Mouse (Mus musculus) heart, postnatal 4 days (tissue): ENCODE results near the gene Asap3. TPM values are rescaled to one million over a fixed set of nuclear protein-coding genes. Genes with fewer than 3 reads are reported as not detected.
A peak's percentile ranks its signal among the peaks of the same experiment; 100 is the strongest.

Source experiments
- DNase-seq: peaks from one replicate; pipeline ENCODE4 v3.0.0; 2021
- total RNA-seq, 2 experiments: library from RNA; stranded (reverse); gene quantifications; 2 replicates each; pipeline ENCODE4 v1.2.3; 2021

Asap3 gene
- total RNA-seq, 2 experiments from 2014 or later, result 3.3 to 3.7 TPM

DNA sequence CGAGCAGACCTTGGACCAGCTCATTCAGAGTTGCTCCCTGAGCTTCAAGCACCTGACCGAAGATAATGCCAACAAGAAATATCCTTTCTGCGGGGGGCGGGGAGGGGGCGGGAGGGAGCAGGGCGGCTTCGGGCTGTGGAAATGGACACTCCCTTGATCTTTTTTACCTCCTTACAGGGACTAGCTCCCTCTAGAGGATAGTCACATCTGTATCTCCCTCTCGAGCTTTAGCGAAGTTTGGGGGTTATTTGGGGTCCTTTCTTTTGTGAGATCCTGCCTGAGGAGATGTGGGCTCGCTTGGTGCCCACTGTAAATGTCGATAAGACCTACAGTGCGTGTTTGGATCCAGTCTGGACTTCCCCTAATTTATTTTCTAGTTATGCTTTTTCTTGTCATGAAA, 24.8 kb upstream of the Asap3 start:
- no peak for DNase-seq

DNA sequence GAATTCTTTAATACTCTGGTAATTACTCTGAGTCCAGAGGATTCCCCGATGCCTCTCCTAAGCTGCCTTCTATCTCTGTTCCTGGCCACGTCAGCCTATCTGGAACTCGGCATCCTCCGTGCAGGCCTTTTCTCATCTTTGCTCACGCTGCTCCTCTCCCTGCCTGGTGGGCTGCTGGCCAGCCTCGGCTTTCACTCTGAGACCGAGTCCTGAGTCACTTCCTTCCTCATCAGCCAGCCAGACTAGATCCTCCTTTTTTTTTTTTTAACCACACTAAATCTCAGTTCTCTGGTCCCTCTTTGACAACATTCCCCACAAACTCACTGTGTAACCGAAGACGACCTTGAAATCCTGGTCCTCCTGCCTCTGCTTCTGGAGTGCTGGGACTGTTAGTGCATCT, 20.8 kb upstream of the Asap3 start:
- DNase-seq, result peak; percentile 79

DNA sequence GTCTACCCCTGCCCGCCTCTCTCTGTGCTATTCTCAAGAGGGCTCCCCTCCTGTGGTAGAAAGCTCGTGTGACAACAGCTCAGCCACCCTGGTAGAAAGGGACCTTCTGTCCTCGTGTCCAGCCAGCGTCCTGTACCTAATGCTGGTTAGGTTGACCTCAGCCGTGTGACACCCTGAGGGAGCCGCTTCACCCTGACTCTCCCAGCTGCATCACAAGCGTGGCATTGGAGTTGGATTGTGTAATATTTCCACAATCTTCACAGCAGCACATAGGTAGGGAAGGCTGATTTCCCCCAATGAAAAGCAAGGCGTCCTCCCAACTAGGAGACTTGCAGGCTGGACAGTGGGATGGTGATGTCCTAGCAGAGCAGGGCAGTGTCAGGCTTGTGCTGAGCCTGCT, 19.9 kb upstream of the Asap3 start:
- DNase-seq, result no peak

DNA sequence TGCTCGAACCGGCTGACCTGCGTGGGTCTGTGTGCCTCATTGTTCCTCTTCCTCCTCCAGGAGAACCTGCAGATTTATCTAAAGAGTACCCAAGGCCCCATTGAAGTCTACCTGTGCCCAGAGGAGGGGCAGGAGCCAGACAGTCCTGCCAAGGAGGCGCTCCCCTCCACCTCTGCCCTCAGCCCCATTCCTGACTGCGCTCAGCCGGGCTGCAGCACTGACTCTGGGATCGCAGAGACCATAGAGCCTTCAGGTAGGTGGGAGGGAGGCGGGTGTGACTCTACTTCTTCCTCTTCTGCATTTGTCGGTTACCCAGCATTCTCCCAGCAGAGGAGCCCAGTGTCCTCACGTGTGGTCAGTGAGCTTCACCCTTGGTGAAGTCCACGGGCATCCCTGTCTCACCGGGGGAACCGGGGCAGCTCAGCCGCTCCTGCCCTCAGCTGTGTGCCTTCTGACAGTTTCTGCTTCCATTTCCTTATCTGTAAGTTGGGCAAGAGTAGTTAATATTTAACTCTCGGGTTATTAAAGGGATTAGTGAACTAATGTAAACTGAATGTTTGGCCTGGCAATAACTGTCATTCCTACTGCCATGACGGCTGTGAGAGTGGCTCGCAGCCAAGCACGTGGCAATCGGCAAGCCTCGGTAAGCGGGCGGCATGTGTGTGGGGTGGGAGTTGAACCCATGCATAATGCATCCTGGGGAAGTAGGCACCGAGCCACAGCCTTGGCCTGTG, 19.3 kb upstream of the Asap3 start:
- DNase-seq, result no peak

DNA sequence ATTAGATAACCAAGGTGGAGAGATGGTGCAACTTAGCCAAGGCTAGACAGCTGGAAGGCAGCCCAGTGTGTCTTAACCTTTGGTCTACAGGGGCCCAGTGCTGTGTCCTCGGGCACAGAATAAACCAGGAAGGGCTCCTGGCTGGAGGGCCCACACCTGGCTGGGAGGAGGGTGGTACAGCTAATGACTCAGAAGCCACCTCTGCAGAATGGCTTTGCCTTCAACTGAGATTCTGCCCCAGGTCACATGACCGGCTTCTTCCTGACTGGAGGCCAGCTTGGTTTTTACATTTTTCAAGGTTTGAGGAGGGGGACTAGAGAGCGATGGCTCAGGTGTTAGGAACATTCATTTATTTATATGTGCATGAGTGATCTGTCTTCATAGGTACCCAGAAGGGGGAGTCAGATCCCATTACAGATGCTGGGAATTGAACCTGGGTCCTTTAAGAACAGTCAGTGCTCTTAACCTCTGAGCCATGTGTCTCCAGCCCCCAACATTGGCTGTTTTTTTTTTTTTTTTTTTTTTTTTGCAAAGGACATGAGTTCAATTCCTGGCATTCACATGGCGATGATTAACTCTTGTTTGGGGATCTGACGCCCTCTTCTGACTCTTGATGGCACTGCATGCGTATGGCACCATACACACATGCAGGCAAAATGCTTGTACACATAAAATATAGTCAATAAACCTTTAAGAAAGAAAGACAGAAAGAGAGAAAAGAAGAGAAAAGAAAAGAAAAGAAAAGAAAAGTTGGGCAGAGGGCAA, 17.0 kb upstream of the Asap3 start:
- no peak for DNase-seq

DNA sequence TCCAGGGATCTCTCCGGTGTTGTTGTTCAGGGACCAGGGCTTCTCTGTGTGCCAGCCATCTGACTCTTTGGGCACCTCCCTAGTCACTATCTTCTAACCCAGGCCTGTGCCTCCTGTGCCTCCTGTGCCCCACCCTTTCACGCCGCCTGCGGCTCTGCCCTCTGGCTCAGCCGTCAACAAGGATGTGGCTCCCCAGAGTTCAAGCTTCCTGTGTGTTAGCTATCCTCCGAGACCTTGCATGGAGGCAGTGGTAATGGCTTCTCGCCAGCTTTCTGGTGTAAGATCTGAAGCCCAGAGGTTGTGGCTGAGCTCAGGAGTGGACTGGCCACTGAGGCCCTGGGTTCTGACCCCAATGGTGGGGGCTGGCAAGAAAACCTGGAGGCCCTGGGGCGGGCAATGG, 16.3 kb upstream of the Asap3 start:
- no peak for DNase-seq

DNA sequence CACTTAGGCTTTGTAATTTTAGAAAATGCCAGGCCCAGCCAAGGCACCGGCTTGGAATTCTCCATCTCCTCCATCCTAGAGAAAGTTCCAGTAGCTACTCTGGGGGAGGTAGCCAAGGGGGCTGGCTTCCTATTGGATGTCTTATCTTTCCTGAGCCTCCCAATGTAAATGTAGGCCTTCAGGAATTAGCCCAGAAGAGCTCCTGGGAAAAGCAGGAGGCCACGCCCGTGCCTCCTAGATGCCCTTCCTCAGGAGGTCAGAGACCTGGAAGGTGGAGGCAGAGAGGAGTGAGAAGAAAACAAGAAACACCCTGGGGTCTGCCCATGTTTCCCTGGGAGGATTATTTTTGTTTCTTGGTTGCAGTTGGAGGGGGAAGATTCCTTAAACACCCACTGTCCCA, 12.6 kb upstream of the Asap3 start:
- DNase-seq, result no peak

DNA sequence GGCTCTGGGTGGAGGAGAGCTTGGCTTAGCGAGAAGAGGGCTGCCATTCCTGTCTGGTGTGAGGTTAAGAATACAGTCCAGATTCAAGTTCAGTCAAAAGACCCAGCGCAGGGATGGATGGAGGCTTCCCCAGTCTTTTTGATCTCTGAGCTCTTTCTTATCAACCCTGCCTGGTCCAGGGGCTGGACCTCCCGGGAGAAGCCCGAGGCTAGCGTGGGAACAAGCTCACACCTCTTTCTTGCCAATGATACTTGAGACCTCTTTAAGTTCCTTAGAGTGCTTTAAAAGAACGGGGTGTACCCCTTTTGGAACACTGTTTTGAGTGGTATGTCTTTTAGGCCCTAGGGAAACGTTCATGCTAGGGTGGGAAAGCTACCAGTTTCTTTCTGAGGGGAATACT, 11.1 kb upstream of the Asap3 start:
- no peak for DNase-seq

DNA sequence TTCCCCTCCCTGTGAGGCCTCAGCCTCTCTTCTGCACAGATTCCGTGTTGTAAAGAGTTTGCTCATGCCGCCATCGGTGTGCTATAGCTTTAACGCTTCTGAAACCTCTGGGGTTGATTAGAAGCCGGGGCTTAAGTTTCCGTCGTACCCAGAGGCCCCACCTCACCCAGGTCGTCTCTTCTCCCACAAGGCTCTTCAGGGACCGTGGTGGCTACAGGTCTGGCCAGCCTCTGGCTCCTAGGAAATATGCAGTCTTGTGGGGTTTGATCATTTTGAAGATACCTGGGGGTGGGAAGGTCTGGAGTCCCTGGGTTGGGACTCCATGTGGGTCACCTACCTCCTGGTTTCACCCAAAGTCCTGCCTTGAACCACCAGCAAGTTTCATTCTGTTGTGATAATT, 10.5 kb upstream of the Asap3 start:
- no peak for DNase-seq

DNA sequence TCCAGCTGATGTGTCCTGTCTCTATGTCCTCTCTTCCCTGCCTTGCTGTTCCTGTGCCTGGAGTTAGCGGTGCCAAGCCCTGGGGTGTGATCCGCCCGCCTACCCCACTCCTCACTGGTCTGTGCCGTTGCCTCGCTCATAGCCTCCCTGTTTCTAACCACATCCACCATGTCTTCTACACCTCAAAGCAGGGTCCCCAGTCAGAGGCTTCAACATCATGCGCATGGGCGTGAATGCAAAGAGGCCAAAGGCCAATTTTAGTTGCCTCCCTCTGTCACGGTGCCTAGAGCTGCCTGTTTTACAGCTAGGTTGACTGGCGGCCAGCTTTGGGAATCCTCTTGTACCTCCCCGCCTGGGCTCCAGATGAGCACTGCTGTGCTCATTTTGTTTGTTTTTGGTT, 10.0 kb upstream of the Asap3 start:
- no peak for DNase-seq

DNA sequence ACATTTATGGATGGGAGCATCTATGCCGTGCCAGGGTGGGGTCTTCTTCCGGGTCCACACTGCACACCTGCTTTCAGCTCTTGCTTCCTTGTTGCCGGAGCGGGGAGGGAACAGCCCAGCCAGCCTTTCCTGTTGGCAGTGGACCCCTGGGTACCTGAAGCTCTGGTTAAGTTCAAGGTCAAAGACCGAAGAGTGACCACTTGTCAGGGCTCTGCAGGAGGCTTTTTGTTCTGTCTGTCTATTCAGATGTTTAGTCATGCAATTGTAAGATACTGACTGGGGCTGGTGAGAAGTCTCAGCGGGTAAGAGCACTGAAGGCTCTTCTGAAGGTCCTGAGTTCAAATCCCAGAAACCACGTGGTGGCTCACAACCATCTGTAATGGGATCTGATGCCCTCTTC, 7.3 kb upstream of the Asap3 start:
- DNase-seq, result no peak

DNA sequence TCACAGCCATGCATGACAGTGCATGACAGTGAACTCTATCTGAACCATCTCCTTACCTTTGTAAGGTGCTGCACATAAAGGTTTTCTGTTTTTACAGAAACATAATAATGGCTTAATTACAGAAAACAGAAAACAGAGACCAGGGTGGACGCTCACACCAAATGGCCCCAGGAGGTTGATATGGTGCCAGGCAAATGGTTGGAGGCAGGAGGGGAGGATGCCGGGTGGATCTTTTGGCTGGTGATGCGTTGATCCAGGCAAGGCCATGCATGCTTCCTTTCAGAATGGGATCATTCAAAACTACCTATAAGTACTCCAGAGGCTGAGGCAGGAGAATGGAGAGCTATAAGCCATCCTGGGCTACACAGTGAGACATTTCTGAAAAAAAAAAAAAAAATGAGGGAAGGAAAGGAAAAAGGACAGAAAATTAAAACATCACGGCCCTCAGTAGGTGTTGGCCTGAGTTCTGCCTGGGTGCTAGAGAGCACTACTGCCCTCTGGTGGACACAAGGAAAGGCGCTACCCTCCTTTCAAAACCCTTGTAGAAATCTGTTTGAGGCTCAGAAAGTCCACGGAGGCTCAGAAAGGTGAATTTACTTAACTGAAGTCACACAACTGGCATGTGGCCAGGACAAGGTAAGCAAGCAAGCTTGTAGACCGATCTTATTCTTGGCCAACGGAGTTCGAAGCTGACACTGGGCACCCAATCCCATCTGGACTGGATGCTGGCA, 6.4 kb upstream of the Asap3 start:
- peak; percentile 61 for DNase-seq

DNA sequence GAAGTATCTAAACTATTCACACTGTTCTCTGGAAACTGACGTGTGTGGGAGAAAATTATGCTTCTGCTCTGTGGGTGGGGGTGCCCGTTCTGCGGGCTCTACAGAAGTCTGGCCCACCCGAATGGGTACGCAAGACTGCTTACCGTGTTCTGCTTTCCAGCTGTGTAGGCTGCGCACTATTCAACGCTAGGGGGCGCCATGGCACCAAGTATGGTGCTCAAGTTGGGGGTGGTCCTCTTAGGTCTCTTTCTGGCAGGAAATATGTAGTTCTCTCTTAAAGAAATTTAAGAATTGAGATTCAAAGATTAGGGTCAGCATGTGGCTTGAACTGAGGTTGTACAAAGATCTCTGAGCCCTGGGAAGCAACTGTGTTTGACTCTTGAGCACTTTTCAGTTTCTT, 3.7 kb upstream of the Asap3 start:
- peak; percentile 87 for DNase-seq

DNA sequence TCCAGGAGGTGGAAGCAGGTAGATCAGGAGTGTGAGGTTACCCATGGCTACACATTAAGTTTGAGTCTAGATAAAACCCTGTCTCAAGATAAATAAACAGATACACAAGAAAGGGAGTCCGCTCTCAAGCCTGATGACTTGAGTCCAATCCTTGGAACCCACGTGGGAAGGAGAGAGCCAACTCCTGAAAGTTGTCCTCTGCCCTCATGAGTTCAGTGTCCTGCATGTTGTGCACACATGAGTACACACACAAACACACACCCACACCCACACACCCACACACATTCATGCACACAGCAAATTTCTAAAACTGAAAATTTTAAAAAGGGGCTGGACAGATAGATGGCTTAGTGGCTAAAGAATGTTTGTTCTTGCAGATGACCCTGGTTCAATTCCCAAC, 1.4 kb upstream of the Asap3 start:
- no peak for DNase-seq

DNA sequence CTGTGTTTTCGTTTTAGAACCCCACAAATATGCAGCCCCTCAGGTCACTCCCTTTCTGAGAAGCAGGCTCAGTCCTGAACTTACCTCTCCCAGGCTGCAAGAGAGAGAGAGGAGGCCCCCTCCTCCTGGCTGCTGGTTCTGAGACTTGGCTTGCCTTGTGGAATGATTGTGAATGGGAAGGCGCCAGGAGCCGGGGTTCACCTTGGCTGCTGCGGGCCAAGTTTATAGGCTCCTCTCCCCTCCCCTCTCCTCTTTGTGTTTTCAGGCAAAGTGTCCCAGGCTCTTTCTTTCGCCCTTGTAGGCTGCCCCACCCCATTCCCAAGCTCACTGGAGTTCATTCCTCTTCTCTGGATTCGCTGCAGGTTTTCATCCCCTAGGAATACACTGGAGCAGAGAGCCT, 778 bp downstream of the Asap3 start:
- peak; percentile 42 for DNase-seq

DNA sequence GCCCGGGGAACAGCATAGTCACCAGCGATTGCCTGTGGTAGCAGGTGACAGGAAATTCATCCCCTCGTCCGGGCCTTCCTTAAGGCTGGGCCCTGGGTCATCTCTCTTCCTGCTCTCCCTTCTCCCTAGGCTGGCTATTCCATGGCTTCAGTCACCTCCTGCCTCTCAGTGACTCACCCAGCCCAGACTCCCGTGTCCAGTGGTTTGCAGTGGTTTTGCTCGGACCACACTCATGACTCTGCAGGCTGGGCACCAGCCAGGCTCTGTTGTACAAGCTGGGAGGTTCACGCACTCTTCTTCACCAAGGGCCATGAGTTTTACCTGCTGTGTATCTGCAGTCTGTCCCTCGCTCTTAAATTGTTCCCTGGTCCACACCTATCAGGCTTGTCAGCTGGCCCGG, 4.8 kb downstream of the Asap3 start:
- no peak for DNase-seq

DNA sequence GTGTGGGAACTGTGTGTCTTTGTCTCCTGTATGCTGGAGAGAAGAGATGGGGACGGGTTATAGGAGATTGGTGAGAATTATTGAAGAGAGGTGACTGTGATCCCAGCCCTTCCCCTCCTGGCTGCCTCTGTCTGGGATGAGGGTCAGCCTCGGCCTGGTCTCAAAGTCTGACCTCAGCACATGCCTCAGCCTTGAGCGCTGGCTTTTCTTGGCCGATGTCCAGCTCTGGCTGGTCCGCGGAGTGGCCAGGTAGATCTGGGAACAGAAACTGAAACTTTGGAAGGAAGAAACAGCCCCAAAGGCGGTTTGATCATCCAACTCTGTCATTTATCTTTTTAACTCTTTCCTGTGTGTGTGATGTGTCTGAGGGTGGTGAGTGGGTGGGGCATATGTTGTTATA, 7.5 kb downstream of the Asap3 start:
- DNase-seq, result peak; percentile 36

DNA sequence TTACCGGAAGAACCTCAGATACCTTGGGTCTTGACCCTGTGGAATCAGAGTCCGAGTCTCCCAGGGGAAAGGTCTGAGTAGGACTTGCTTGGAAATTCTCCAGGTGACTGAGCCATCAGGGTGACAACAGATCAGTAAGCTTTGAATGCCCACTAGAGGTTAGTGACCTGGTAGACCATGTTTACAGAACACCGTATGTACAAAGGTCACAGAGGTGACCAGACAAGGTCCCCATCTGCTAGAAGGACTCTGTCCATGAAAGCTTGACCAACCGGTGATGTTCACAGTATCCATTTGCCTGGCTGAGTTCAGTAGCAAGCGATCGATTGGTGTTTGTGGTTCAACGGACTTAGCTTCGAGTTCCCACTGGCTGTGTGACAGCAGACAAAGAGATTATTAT, 8.7 kb downstream of the Asap3 start:
- DNase-seq, result no peak

DNA sequence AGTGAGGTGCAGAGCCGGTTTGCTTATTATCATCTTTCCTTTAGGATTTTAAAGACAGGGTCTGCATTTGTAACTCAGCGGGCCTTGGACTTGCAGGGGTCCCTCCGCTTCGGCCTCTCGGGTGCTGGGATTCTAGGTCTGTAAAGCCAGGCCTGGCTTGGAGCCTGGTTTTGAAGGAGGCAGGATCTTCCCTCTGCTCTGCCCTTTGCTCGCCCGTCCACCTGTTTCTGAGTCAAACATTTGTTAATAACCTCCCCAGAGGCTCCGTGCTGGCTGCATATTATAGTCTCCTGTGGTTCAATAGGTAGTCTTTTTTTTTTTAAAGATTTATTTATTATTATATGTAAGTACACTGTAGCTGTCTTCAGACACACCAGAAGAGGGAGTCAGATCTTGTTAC, 9.4 kb downstream of the Asap3 start:
- DNase-seq, result no peak

DNA sequence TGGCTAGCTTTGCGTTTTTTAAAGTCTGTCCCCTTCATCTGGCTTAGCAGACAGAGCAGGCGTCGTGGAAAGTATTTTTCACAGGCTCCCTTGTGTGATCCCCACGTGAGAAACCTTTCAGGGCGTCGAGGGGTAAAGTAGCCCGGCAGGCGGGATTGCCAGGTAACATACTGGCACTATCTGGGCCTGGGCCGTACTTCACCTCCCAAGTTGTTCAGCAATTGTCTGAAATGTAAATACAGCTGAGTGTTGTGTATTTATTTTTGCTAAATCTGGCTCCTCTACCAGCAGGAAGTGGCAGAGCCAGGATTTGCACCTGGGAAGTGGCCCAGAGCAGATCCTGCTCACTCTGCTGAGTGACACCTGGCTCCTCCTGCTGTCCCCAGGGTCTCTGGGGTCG, 10.9 kb downstream of the Asap3 start:
- no peak for DNase-seq

DNA sequence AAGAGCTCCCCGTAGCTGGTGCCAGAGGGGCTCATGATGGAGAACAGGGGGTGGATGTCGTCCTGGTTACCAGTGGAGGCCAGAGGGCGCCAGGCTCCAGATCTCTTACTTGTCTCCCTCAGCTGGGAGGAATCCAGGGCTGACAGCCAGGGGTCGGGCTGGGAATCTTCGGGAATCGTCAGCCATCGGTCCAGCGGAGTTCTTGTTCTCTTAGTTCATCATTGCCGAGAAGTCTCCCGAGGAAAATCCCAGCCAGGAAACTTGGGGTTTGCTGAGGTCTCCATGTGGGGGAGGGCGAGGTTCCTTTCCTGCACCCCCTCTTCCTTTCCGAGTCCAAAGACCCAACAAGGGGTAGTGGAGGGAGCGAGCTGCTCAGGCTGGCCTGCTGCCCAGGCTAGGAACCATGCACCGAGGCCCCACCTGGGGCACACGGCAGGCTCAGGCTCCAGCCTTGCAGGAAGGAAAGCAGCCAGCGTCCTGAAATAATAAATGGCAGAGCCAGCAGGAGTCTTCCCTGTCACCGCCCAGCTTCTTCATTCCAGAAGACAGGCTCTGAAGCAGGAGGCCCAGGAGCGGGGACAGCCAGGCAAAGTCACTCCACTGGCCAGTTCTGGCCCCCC, 12.5 kb downstream of the Asap3 start:
- peak; percentile 88 for DNase-seq

DNA sequence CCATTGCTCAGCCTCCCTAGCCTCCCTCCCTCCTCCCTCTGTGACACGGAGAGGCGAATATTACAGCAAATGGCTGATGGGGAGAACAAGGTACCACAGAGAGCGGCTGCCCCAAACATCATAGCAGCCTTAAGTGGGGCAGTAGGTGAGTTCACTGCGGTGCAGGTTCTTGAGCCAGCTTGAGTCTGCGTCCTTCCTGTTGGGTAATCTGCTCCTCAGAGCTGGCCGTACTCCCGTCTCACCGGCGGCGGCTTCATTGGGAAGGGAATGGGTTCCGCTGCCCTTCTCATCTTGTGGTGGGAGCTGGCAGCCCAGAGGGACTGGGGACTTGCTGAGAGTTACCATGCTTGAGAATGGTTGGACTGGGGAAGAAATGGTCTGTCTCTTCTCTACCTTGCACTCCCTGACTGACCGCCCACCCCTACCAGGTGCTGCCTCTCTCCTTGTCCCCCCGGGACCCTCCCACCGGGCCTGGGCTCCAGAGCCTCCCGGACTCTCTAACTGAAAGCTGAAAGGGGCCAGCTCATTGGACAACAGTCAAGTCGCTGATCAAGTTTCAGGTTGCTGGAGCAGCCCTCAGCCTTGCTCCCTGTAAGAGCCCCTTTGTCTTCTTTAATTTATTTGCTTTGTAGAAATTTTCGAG, 14.1 kb downstream of the Asap3 start:
- DNase-seq, result no peak
